Mouse (Mus musculus): ENCODE results near the gene Rpa3.

DNA sequence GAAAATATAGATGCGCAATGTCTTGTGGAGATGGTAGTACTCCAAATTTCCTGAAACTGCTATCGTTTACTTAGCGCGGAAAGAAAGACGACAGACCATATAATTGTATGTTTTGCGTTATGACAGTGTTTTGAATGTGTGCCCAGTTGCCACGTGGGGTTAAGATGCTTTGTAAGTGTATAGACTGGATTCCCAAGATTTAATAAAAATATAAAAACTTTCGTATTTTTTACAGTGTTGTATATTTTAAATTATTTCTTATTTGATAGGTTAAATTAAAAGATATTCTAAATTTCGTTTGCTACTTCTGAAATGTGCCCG, 49.1 kb downstream of the Rpa3 start:
- no peak for TF ChIP-seq CTCF (conservative IDR thresholded peaks at IDR 0.05; ENCODE audit: low read length)
- no peak for TF ChIP-seq NANOG (IDR thresholded peaks at IDR 0.05; ENCODE audit: borderline replicate concordance, low read length)
- no peak for TF ChIP-seq POU5F1 (IDR thresholded peaks at IDR 0.05; ENCODE audit: borderline replicate concordance, low read length)

Data from E14TG2a.4 (cell line).